Mouse (Mus musculus) CH12.LX (cell line): ENCODE results near the gene Camkmt. TPM values are rescaled to one million over a fixed set of nuclear protein-coding genes. Genes with fewer than 3 reads are reported as not detected.

Experiments
- DNase-seq: peaks from one replicate; pipeline ENCODE4 v3.0.0-alpha.2; 2013; ENCODE audit errors: extremely low read depth
- H3K27ac ChIP-seq: 2 replicates; pipeline ENCODE4 v1.5.1; 2012; ENCODE audit warnings: low read depth, mild to moderate bottlenecking, control low read depth, moderate library complexity; ENCODE audit not compliant: insufficient read depth
- H3K27me3 ChIP-seq: replicated peaks from 2 replicates; pipeline ENCODE3; 2012; ENCODE audit warnings: inconsistent platforms
- H3K36me3 ChIP-seq, 2 experiments: replicated peaks in 1 of 2; 2 replicates each; pipeline versions ENCODE3 to v1.6.1; 2012; ENCODE audit warnings: inconsistent platforms in 1 of 2, low read length in 1 of 2, mild to moderate bottlenecking in 1 of 2, mixed read lengths in 1 of 2, moderate library complexity in 1 of 2; ENCODE audit not compliant: control insufficient read depth in 1 of 2, insufficient read depth in 1 of 2
- H3K4me1 ChIP-seq, 2 experiments: 2 replicates each; pipeline ENCODE4 v1.6.1; 2012; ENCODE audit warnings: inconsistent platforms in 1 of 2, moderate library complexity in 1 of 2; ENCODE audit not compliant: insufficient read depth in 2 of 2, control insufficient read depth in 1 of 2
- H3K4me2 ChIP-seq: 2 replicates; pipeline ENCODE4 v1.6.1; 2012; ENCODE audit warnings: low read depth, mild to moderate bottlenecking, control low read depth; ENCODE audit not compliant: poor library complexity, insufficient read depth, severe bottlenecking
- H3K4me3 ChIP-seq, 3 experiments: fragments of 150-350 bp in 1 of 3; sonication (generic) in 1 of 3; replicated peaks in 1 of 3; 2 replicates each; pipeline versions ENCODE3 to v1.5.1; 2011 to 2012; ENCODE audit warnings: low read depth in 2 of 3, low read length in 2 of 3, mild to moderate bottlenecking in 2 of 3, moderate library complexity in 2 of 3, control low read depth in 1 of 3, improper control_type of control experiment in 1 of 3, inconsistent platforms in 1 of 3, mixed read lengths in 1 of 3; ENCODE audit not compliant: poor library complexity in 1 of 3
- H3K79me2 ChIP-seq: replicated peaks from 2 replicates; pipeline ENCODE4 v1.6.1; 2012; ENCODE audit warnings: mild to moderate bottlenecking, moderate library complexity; ENCODE audit not compliant: control insufficient read depth, poor library complexity, insufficient read depth, severe bottlenecking; ENCODE audit errors: extremely low read depth
- H3K9ac ChIP-seq: 2 replicates; pipeline ENCODE4 v1.6.1; 2012; ENCODE audit warnings: low read depth, mild to moderate bottlenecking, control low read depth, moderate library complexity; ENCODE audit not compliant: insufficient read depth
- H3K9me3 ChIP-seq: replicated peaks from 2 replicates; pipeline ENCODE3; 2012; ENCODE audit warnings: low read length, inconsistent platforms, mixed read lengths
- BHLHE40 ChIP-seq: IDR thresholded peaks from 2 replicates; pipeline ENCODE4 v1.6.1; 2011; ENCODE audit warnings: mild to moderate bottlenecking, low read depth, low read length, improper control_type of control experiment
- CHD2 ChIP-seq: IDR thresholded peaks from 2 replicates; pipeline ENCODE4 v1.6.1; 2011; ENCODE audit warnings: low read length, improper control_type of control experiment
- CTCF ChIP-seq, 2 experiments: IDR thresholded peaks in 1 of 2; conservative IDR thresholded peaks in 1 of 2; 2 replicates each; pipeline ENCODE4 v1.5.1; 2011 to 2012; ENCODE audit warnings: low read depth in 2 of 2, low read length in 2 of 2, improper control_type of control experiment in 1 of 2, inconsistent platforms in 1 of 2, mild to moderate bottlenecking in 1 of 2, moderate library complexity in 1 of 2
- EP300 ChIP-seq: IDR thresholded peaks from 2 replicates; pipeline ENCODE4 v1.6.1; 2011; ENCODE audit warnings: low read length, improper control_type of control experiment
- ETS1 ChIP-seq: conservative IDR thresholded peaks from 2 replicates; pipeline ENCODE4 v1.6.1; 2012; ENCODE audit warnings: low read depth, mild to moderate bottlenecking, inconsistent platforms, low read length, improper control_type of control experiment, moderate library complexity
- HCFC1 ChIP-seq: IDR thresholded peaks from 2 replicates; pipeline ENCODE4 v1.6.1; 2012; ENCODE audit warnings: low read depth, mild to moderate bottlenecking, inconsistent platforms, low read length, improper control_type of control experiment
- IRF4 ChIP-seq: IDR thresholded peaks from 2 replicates; pipeline ENCODE4 v1.6.1; 2014; ENCODE audit warnings: low read depth, mild to moderate bottlenecking, inconsistent platforms, low read length, improper control_type of control experiment
- MAFK ChIP-seq: IDR thresholded peaks from 2 replicates; pipeline ENCODE4 v1.6.1; 2011; ENCODE audit warnings: low read length, improper control_type of control experiment; ENCODE audit not compliant: insufficient replicate concordance
- MAX ChIP-seq: IDR thresholded peaks from 2 replicates; pipeline ENCODE4 v1.6.1; 2011; ENCODE audit warnings: low read length, improper control_type of control experiment
- MXI1 ChIP-seq: IDR thresholded peaks from 2 replicates; pipeline ENCODE4 v1.6.1; 2011; ENCODE audit warnings: mild to moderate bottlenecking, low read depth, low read length, improper control_type of control experiment
- MYC ChIP-seq: IDR thresholded peaks from 2 replicates; pipeline ENCODE4 v1.6.1; 2011; ENCODE audit warnings: low read depth, mild to moderate bottlenecking, improper control_type of control experiment, low read length
- POLR2AphosphoS2 ChIP-seq: IDR thresholded peaks from 2 replicates; pipeline ENCODE4 v1.6.1; 2011; ENCODE audit warnings: low read depth, low read length, improper control_type of control experiment
- RAD21 ChIP-seq: IDR thresholded peaks from 2 replicates; pipeline ENCODE4 v1.6.1; 2011; ENCODE audit warnings: low read depth, mild to moderate bottlenecking, low read length, improper control_type of control experiment, moderate library complexity
- RCOR1 ChIP-seq: conservative IDR thresholded peaks from 2 replicates; pipeline ENCODE4 v1.6.1; 2012; ENCODE audit warnings: low read depth, mild to moderate bottlenecking, inconsistent platforms, low read length, improper control_type of control experiment
- TCF12 ChIP-seq: IDR thresholded peaks from 2 replicates; pipeline ENCODE4 v1.6.1; 2014; ENCODE audit warnings: low read depth, mild to moderate bottlenecking, inconsistent platforms, low read length, improper control_type of control experiment
- USF2 ChIP-seq: conservative IDR thresholded peaks from 2 replicates; pipeline ENCODE4 v1.6.1; 2011; ENCODE audit warnings: low read depth, low read length, improper control_type of control experiment
- ZC3H11A ChIP-seq: IDR thresholded peaks from 2 replicates; pipeline ENCODE4 v1.6.1; 2012; ENCODE audit warnings: low read depth, mild to moderate bottlenecking, inconsistent platforms, low read length, improper control_type of control experiment
- ZKSCAN1 ChIP-seq: IDR thresholded peaks from 2 replicates; pipeline ENCODE4 v1.6.1; 2012; ENCODE audit warnings: low read depth, inconsistent platforms, low read length, improper control_type of control experiment, borderline replicate concordance
- ZNF384 ChIP-seq: IDR thresholded peaks from 2 replicates; pipeline ENCODE4 v1.6.1; 2012; ENCODE audit warnings: low read depth, low read length, improper control_type of control experiment, inconsistent platforms
- dilution Hi-C: fragments of 300-500 bp; cut with MboI; formaldehyde crosslinking; loops from 2 replicates; pipeline ENCODE4 v1.14.3; 2020; ENCODE audit warnings: low sequenced_read_pairs; ENCODE audit not compliant: extremely low pct_unique_long_range_greater_than_20kb, extremely low pct_ligation_motif_present
- in situ Hi-C: fragments of 300-500 bp; cut with MboI; formaldehyde crosslinking; loops from 3 replicates; pipeline ENCODE4 v1.14.3; 2019; ENCODE audit warnings: low sequenced_read_pairs, low pct_ligation_motif_present, low pct_unique_long_range_greater_than_20kb, mixed read lengths
- polyA plus RNA-seq: library from polyadenylated mRNA; unstranded; fragments of >175 nt; gene quantifications from 2 replicates; pipeline ENCODE4 v1.2.1, GENCODE M21; 2012; ENCODE audit warnings: low read depth; ENCODE audit not compliant: insufficient read length
- total RNA-seq, 2 experiments: library from RNA; depleted of rRNA; stranded (reverse); fragments of 300-350 nt in 1 of 2; fragments of >200 nt in 1 of 2; gene quantifications; 2 replicates each; pipeline ENCODE4 v1.2.3; 2012 to 2014

The Camkmt gene
- total and polyA plus RNA-seq, 3 experiments, result 1.5 to 4.4 (median 1.8) TPM

DNA sequence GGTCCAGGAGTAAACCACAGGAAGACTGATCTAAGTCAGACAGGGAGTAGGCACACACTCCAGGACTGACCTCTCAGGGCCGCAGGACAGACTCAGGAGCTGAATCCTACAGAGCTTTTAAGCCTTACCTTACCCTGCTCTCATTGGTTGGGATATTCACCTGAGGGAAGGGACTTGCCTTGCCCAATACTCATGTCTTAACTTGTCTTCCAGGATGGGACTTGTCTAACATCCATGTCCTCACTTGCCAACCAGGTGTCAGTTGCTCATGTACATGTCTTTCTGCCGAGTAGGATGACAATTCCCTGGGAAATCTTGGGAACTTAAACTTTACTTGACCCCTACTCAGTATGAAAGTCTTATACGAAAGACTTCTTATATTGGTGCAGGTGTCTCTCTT is 9.9 kb downstream of the Camkmt start:
- no peaks in the 10 kb centered on the region for H3K79me2 ChIP-seq
- H3K36me3 ChIP-seq, result peaks cover 4 to 29% of the 10 kb centered on the region in 2 experiments
- H3K9ac ChIP-seq, result no peak overlapping the region
- H3K27me3 ChIP-seq, result no peaks in the 10 kb centered on the region
- H3K4me2 ChIP-seq, result no peak overlapping the region
- dilution Hi-C loops (no loop called here), in situ Hi-C loops (no loop called here)
- DNase-seq, result no peak
- TF ChIP-seq ZC3H11A, result no peak
- no peak for TF ChIP-seq BHLHE40
- no peak for TF ChIP-seq USF2
- no peak for TF ChIP-seq ZNF384
- no peak for TF ChIP-seq RAD21
- TF ChIP-seq ZKSCAN1, result no peak
- TF ChIP-seq RCOR1, result no peak
- TF ChIP-seq IRF4, result no peak
- TF ChIP-seq HCFC1, result no peak
- TF ChIP-seq MAFK, result no peak
- TF ChIP-seq ETS1, result no peak
- TF ChIP-seq MAX, result no peak
- TF ChIP-seq, all 38 proteins: peak for 0
- no peak overlapping the region for H3K27ac ChIP-seq
- H3K4me3 ChIP-seq, result no peak overlapping the region
- H3K9me3 ChIP-seq, result peaks cover 16% of the 10 kb centered on the region
- H3K4me1 ChIP-seq, result peaks cover 4 to 11% of the 10 kb centered on the region in 2 experiments

DNA sequence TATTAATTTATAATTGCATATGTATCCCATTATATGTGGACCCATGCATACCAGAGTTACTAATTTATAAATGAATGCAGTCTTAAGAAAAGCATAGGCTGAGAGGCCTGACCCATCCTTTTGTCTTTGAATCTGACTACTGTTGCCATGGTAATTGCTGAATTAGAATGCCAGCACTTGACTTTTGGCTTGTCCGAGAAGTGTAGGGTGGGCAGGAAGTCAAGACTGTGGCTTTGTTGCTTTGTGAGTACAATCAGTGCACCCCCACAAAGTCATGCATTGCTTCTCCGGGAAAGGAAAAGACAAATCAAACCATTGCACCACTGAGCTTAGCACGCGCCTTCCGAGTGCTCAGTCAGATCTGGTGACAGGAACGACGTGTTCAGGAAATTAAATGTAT is 11.4 kb downstream of the Camkmt start:
- no peaks in the 10 kb centered on the region for H3K79me2 ChIP-seq
- H3K9ac ChIP-seq, result no peak overlapping the region
- no peak for DNase-seq
- in situ Hi-C loops, result no loop called here
- no peaks in the 10 kb centered on the region; a peak in 1 of 4 replicates for H3K4me1 ChIP-seq
- no peak overlapping the region for H3K27ac ChIP-seq
- H3K36me3 ChIP-seq, result peaks cover 4 to 29% of the 10 kb centered on the region in 2 experiments
- no peak overlapping the region for H3K4me3 ChIP-seq
- no peak overlapping the region for H3K4me2 ChIP-seq
- no peaks in the 10 kb centered on the region for H3K27me3 ChIP-seq
- TF ChIP-seq TCF12 (no peak), CTCF (conservative IDR thresholded peaks at IDR 0.05 in 1 of 2, IDR thresholded peaks at IDR 0.05 in 1 of 2; ENCODE audit: low read depth in 2 of 2, low read length in 2 of 2) (no peak), ETS1 (no peak), MAX (no peak), POLR2AphosphoS2 (no peak), CHD2 (no peak), MYC (no peak), RAD21 (no peak), MXI1 (no peak), EP300 (no peak), USF2 (no peak), ZNF384 (no peak)
- dilution Hi-C loops, result no loop called here
- H3K9me3 ChIP-seq, result peaks cover 16% of the 10 kb centered on the region
